Mouse (Mus musculus) hindbrain, embryonic 11.5 days (tissue): ENCODE measurements around the gene Lcor. TPM values are rescaled to one million over a fixed set of nuclear protein-coding genes. Genes with fewer than 3 reads are reported as not detected.

ENCODE experiments used
- ATAC-seq: fragments of 200-750 bp; cut with Nextera tagmentation; 2 replicates; pipeline ENCODE4 v1.8.0; 2017; ENCODE audit warnings: mild to moderate bottlenecking, moderate TSS enrichment, moderate library complexity; ENCODE audit not compliant: low FRiP score
- DNase-seq: peaks from one replicate; pipeline ENCODE4 v3.0.0-alpha.2; 2015; ENCODE audit warnings: low spot score
- H3K27ac ChIP-seq: fragments of 300-500 bp; sonication (generic); 2 replicates; pipeline ENCODE4 v1.5.1; 2014; ENCODE audit warnings: mild to moderate bottlenecking, low read depth, low read length
- H3K27me3 ChIP-seq: fragments of 300-500 bp; sonication (generic); 2 replicates; pipeline ENCODE4 v1.6.1; 2014; ENCODE audit warnings: mild to moderate bottlenecking, low read length, moderate library complexity, mixed read lengths; ENCODE audit not compliant: control insufficient read depth, insufficient read depth
- H3K36me3 ChIP-seq: fragments of 300-500 bp; sonication (generic); 2 replicates; pipeline ENCODE4 v1.6.1; 2014; ENCODE audit warnings: mild to moderate bottlenecking, low read length, moderate library complexity, mixed read lengths; ENCODE audit not compliant: control insufficient read depth, insufficient read depth
- H3K4me1 ChIP-seq: fragments of 300-500 bp; sonication (generic); replicated peaks from 2 replicates; pipeline ENCODE4 v1.6.1; 2014; ENCODE audit warnings: low read length, mixed read lengths; ENCODE audit not compliant: control insufficient read depth, insufficient read depth
- H3K4me2 ChIP-seq: fragments of 300-500 bp; sonication (generic); replicated peaks from 2 replicates; pipeline ENCODE4 v1.6.1; 2014; ENCODE audit warnings: mild to moderate bottlenecking, low read depth, low read length
- H3K4me3 ChIP-seq: fragments of 300-500 bp; sonication (generic); 2 replicates; pipeline ENCODE4 v1.5.1; 2014; ENCODE audit warnings: low read depth, low read length
- H3K9ac ChIP-seq: fragments of 300-500 bp; sonication (generic); 2 replicates; pipeline ENCODE4 v1.6.1; 2014; ENCODE audit warnings: low read depth, low read length
- H3K9me3 ChIP-seq: fragments of 300-500 bp; sonication (generic); 2 replicates; pipeline ENCODE4 v1.6.1; 2016; ENCODE audit warnings: low read length; ENCODE audit not compliant: control insufficient read depth
- WGBS: fragments of 180-500 bp; shearing (Covaris S2); extraction: QIAGEN DNeasy Blood & Tissue Kit; methylation state at CpG from one replicate; pipeline ENCODE4 v1.1.7; 2014; 5-methylcytosine and 5-hydroxymethylcytosine counted together
- polyA plus RNA-seq: library from polyadenylated mRNA; unstranded; fragments of >200 nt; fragmentation: Nextera tagmentation; extraction: Ambion mirVana; gene quantifications from 2 replicates; pipeline ENCODE4 v1.2.1, GENCODE M21; 2014

The Lcor gene
- polyA plus RNA-seq, 1 experiment from 2014 or later: 37.0 TPM

- no peak for DNase-seq
- 70% methylated on average over 10 of the region's 10 CpGs for WGBS
- no peak for ATAC-seq
These were observed 37.3 kb upstream of the Lcor start for GRCm38 (mm10) chr19:41445013-41445610.

GRCm38 (mm10) chr19:41445723-41446122 lies 36.7 kb upstream of the Lcor start:
- Histone ChIP-seq H3K36me3 (no peaks in the 10 kb centered on the region), H3K9me3 (no peaks in the 10 kb centered on the region), H3K4me1 (0 out of 2 replicates have a peak, but pooled peaks cover 2% of the 10 kb centered on the region), H3K27ac (no peak overlapping the region), H3K4me2 (no peak overlapping the region), H3K4me3 (no peak overlapping the region), H3K27me3 (0 out of 2 replicates have a peak, but pooled peaks cover 4% of the 10 kb centered on the region), H3K9ac (no peak overlapping the region)
- WGBS: 67% methylated on average over 5 of the region's 5 CpGs
- no peak for ATAC-seq
- no peak for DNase-seq

More at GRCm38 (mm10) chr19:41445013-41445610, 37.3 kb upstream of the Lcor start:
- H3K4me1 ChIP-seq: 0 out of 2 replicates have a peak, but pooled peaks cover 2% of the 10 kb centered on the region
- 0 out of 2 replicates have a peak, but pooled peaks cover 4% of the 10 kb centered on the region for H3K27me3 ChIP-seq
- H3K9ac ChIP-seq: no peak overlapping the region
- no peaks in the 10 kb centered on the region for H3K36me3 ChIP-seq
- H3K4me3 ChIP-seq: no peak overlapping the region
- no peak overlapping the region for H3K4me2 ChIP-seq
- H3K27ac ChIP-seq: no peak overlapping the region
- no peaks in the 10 kb centered on the region for H3K9me3 ChIP-seq

- DNase-seq: no peak
- whole genome bisulfite sequencing: 76% methylated on average over 2 of the region's 2 CpGs
- ATAC-seq: no peak
These were observed 35.3 kb upstream of the Lcor start for GRCm38 (mm10) chr19:41447166-41447565.

GRCm38 (mm10) chr19:41447760-41448159 lies 34.7 kb upstream of the Lcor start:
- Histone ChIP-seq H3K27ac (no peak overlapping the region), H3K9ac (no peak overlapping the region), H3K36me3 (no peaks in the 10 kb centered on the region), H3K4me2 (no peak overlapping the region), H3K27me3 (no peaks in the 10 kb centered on the region), H3K4me1 (no peaks in the 10 kb centered on the region), H3K4me3 (no peak overlapping the region), H3K9me3 (no peaks in the 10 kb centered on the region)
- DNase-seq: no peak
- WGBS: 82% methylated on average over 2 of the region's 2 CpGs
- ATAC-seq: no peak

More at GRCm38 (mm10) chr19:41447166-41447565, 35.3 kb upstream of the Lcor start:
- no peaks in the 10 kb centered on the region for H3K9me3 ChIP-seq
- no peak overlapping the region for H3K9ac ChIP-seq
- no peaks in the 10 kb centered on the region for H3K27me3 ChIP-seq
- H3K36me3 ChIP-seq: no peaks in the 10 kb centered on the region
- no peak overlapping the region for H3K4me3 ChIP-seq
- H3K4me2 ChIP-seq: no peak overlapping the region
- H3K4me1 ChIP-seq: no peaks in the 10 kb centered on the region
- H3K27ac ChIP-seq: no peak overlapping the region

GRCm38 (mm10) chr19:41449415-41450075 lies 32.9 kb upstream of the Lcor start:
- Histone ChIP-seq H3K27me3 (no peaks in the 10 kb centered on the region), H3K36me3 (no peaks in the 10 kb centered on the region), H3K27ac (no peak overlapping the region), H3K9me3 (no peaks in the 10 kb centered on the region), H3K4me2 (no peak overlapping the region), H3K4me3 (no peak overlapping the region), H3K4me1 (no peaks in the 10 kb centered on the region), H3K9ac (no peak overlapping the region)
- ATAC-seq: no peak
- WGBS: 76% methylated on average over 7 of the region's 7 CpGs
- DNase-seq: no peak

- Histone ChIP-seq H3K4me3 (no peak overlapping the region), H3K4me1 (no peaks in the 10 kb centered on the region), H3K4me2 (no peak overlapping the region), H3K36me3 (no peaks in the 10 kb centered on the region), H3K27ac (no peak overlapping the region), H3K9me3 (no peaks in the 10 kb centered on the region), H3K9ac (no peak overlapping the region), H3K27me3 (no peaks in the 10 kb centered on the region)
- DNase-seq (no peak), ATAC-seq (no peak)
- 23% methylated on average over 3 of the region's 3 CpGs for whole genome bisulfite sequencing
These were observed 30.3 kb upstream of the Lcor start for GRCm38 (mm10) chr19:41452166-41452565.

GRCm38 (mm10) chr19:41454601-41455000 lies 27.8 kb upstream of the Lcor start:
- H3K9ac ChIP-seq: no peak overlapping the region
- ATAC-seq: no peak
- H3K27me3 ChIP-seq: no peaks in the 10 kb centered on the region
- H3K4me1 ChIP-seq: no peaks in the 10 kb centered on the region
- no peak overlapping the region for H3K27ac ChIP-seq
- no peaks in the 10 kb centered on the region for H3K36me3 ChIP-seq
- no peak for DNase-seq
- H3K4me3 ChIP-seq: no peak overlapping the region
- no peaks in the 10 kb centered on the region for H3K9me3 ChIP-seq
- H3K4me2 ChIP-seq: no peak overlapping the region
- 77% methylated on average over 6 of the region's 7 CpGs for WGBS

- H3K9ac ChIP-seq: no peak overlapping the region
- WGBS: 82% methylated on average over 6 of the region's 6 CpGs
- no peaks in the 10 kb centered on the region for H3K36me3 ChIP-seq
- no peaks in the 10 kb centered on the region for H3K27me3 ChIP-seq
- no peaks in the 10 kb centered on the region for H3K4me1 ChIP-seq
- ATAC-seq (no peak), DNase-seq (no peak)
- no peak overlapping the region for H3K4me2 ChIP-seq
- no peak overlapping the region for H3K4me3 ChIP-seq
- no peak overlapping the region for H3K27ac ChIP-seq
- no peaks in the 10 kb centered on the region for H3K9me3 ChIP-seq
These were observed 27.3 kb upstream of the Lcor start for GRCm38 (mm10) chr19:41455091-41455626.

- Histone ChIP-seq H3K27ac (no peak overlapping the region), H3K9me3 (no peaks in the 10 kb centered on the region), H3K4me2 (no peak overlapping the region), H3K4me1 (no peaks in the 10 kb centered on the region), H3K36me3 (no peaks in the 10 kb centered on the region), H3K9ac (no peak overlapping the region), H3K27me3 (no peaks in the 10 kb centered on the region), H3K4me3 (no peak overlapping the region)
- ATAC-seq (no peak), DNase-seq (no peak)
- WGBS: 83% methylated on average over 5 of the region's 5 CpGs
These were observed 25.3 kb upstream of the Lcor start for GRCm38 (mm10) chr19:41457181-41457580.
